Mouse (Mus musculus): ENCODE results near the gene Klf3.

DNA sequence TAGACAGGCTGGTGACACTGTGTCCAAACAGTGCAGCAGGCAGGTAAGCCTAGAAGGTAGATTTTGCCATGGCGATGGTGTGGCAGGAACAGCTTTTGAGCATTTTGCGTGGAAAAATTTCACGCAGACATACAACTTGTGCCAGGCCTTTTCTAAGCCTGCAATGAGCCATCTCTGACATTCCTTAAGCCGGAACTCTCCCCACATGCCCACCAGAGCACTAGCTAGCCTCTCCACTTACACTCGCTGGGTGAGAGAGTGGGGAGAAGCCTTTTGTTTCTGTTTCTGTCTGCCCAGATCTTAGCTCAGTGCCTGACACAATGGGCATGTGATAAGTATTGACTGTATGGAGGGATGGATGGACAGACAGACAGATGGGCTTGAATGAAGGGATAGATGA, 64.4 kb downstream of the Klf3 start:
- no peak for TF ChIP-seq POLR2A (IDR thresholded peaks at IDR 0.05; ENCODE audit: borderline replicate concordance, low read depth, low read length)
- TF ChIP-seq CTCF (IDR thresholded peaks at IDR 0.05; ENCODE audit: low read depth, low read length): no peak

Data from bone marrow macrophage, adult 2 months (primary cell).